Mouse (Mus musculus) CH12.LX (cell line): ENCODE results near the gene Dapk2. TPM values are rescaled to one million over a fixed set of nuclear protein-coding genes. Genes with fewer than 3 reads are reported as not detected.

Experiments
- DNase-seq: peaks from one replicate; pipeline ENCODE4 v3.0.0-alpha.2; 2013; ENCODE audit errors: extremely low read depth
- H3K27ac ChIP-seq: 2 replicates; pipeline ENCODE4 v1.5.1; 2012; ENCODE audit warnings: low read depth, mild to moderate bottlenecking, control low read depth, moderate library complexity; ENCODE audit not compliant: insufficient read depth
- H3K27me3 ChIP-seq: replicated peaks from 2 replicates; pipeline ENCODE3; 2012; ENCODE audit warnings: inconsistent platforms
- H3K36me3 ChIP-seq, 2 experiments: replicated peaks in 1 of 2; 2 replicates each; pipeline versions ENCODE3 to v1.6.1; 2012; ENCODE audit warnings: inconsistent platforms in 1 of 2, low read length in 1 of 2, mild to moderate bottlenecking in 1 of 2, mixed read lengths in 1 of 2, moderate library complexity in 1 of 2; ENCODE audit not compliant: control insufficient read depth in 1 of 2, insufficient read depth in 1 of 2
- H3K4me1 ChIP-seq, 2 experiments: 2 replicates each; pipeline ENCODE4 v1.6.1; 2012; ENCODE audit warnings: inconsistent platforms in 1 of 2, moderate library complexity in 1 of 2; ENCODE audit not compliant: insufficient read depth in 2 of 2, control insufficient read depth in 1 of 2
- H3K4me2 ChIP-seq: 2 replicates; pipeline ENCODE4 v1.6.1; 2012; ENCODE audit warnings: low read depth, mild to moderate bottlenecking, control low read depth; ENCODE audit not compliant: poor library complexity, insufficient read depth, severe bottlenecking
- H3K4me3 ChIP-seq, 3 experiments: fragments of 150-350 bp in 1 of 3; sonication (generic) in 1 of 3; replicated peaks in 1 of 3; 2 replicates each; pipeline versions ENCODE3 to v1.5.1; 2011 to 2012; ENCODE audit warnings: low read depth in 2 of 3, low read length in 2 of 3, mild to moderate bottlenecking in 2 of 3, moderate library complexity in 2 of 3, control low read depth in 1 of 3, improper control_type of control experiment in 1 of 3, inconsistent platforms in 1 of 3, mixed read lengths in 1 of 3; ENCODE audit not compliant: poor library complexity in 1 of 3
- H3K79me2 ChIP-seq: replicated peaks from 2 replicates; pipeline ENCODE4 v1.6.1; 2012; ENCODE audit warnings: mild to moderate bottlenecking, moderate library complexity; ENCODE audit not compliant: control insufficient read depth, poor library complexity, insufficient read depth, severe bottlenecking; ENCODE audit errors: extremely low read depth
- H3K9ac ChIP-seq: 2 replicates; pipeline ENCODE4 v1.6.1; 2012; ENCODE audit warnings: low read depth, mild to moderate bottlenecking, control low read depth, moderate library complexity; ENCODE audit not compliant: insufficient read depth
- H3K9me3 ChIP-seq: replicated peaks from 2 replicates; pipeline ENCODE3; 2012; ENCODE audit warnings: low read length, inconsistent platforms, mixed read lengths
- BHLHE40 ChIP-seq: IDR thresholded peaks from 2 replicates; pipeline ENCODE4 v1.6.1; 2011; ENCODE audit warnings: mild to moderate bottlenecking, low read depth, low read length, improper control_type of control experiment
- CHD1 ChIP-seq: IDR thresholded peaks from 2 replicates; pipeline ENCODE4 v1.6.1; 2012; ENCODE audit warnings: low read depth, low read length, improper control_type of control experiment, inconsistent platforms
- E2F4 ChIP-seq: IDR thresholded peaks from 2 replicates; pipeline ENCODE4 v1.6.1; 2011; ENCODE audit warnings: low read depth, low read length, improper control_type of control experiment; ENCODE audit not compliant: insufficient replicate concordance
- ELF1 ChIP-seq: IDR thresholded peaks from 2 replicates; pipeline ENCODE4 v1.6.1; 2014; ENCODE audit warnings: low read depth, mild to moderate bottlenecking, inconsistent platforms, low read length, improper control_type of control experiment
- EP300 ChIP-seq: IDR thresholded peaks from 2 replicates; pipeline ENCODE4 v1.6.1; 2011; ENCODE audit warnings: low read length, improper control_type of control experiment
- HCFC1 ChIP-seq: IDR thresholded peaks from 2 replicates; pipeline ENCODE4 v1.6.1; 2012; ENCODE audit warnings: low read depth, mild to moderate bottlenecking, inconsistent platforms, low read length, improper control_type of control experiment
- IRF4 ChIP-seq: IDR thresholded peaks from 2 replicates; pipeline ENCODE4 v1.6.1; 2014; ENCODE audit warnings: low read depth, mild to moderate bottlenecking, inconsistent platforms, low read length, improper control_type of control experiment
- JUN ChIP-seq: IDR thresholded peaks from 2 replicates; pipeline ENCODE4 v1.6.1; 2011; ENCODE audit warnings: low read depth, mild to moderate bottlenecking, low read length, improper control_type of control experiment, moderate library complexity; ENCODE audit not compliant: insufficient read depth
- MAFK ChIP-seq: IDR thresholded peaks from 2 replicates; pipeline ENCODE4 v1.6.1; 2011; ENCODE audit warnings: low read length, improper control_type of control experiment; ENCODE audit not compliant: insufficient replicate concordance
- MAX ChIP-seq: IDR thresholded peaks from 2 replicates; pipeline ENCODE4 v1.6.1; 2011; ENCODE audit warnings: low read length, improper control_type of control experiment
- MEF2A ChIP-seq: IDR thresholded peaks from 2 replicates; pipeline ENCODE4 v1.6.1; 2014; ENCODE audit warnings: low read depth, mild to moderate bottlenecking, inconsistent platforms, low read length, improper control_type of control experiment, borderline replicate concordance
- MXI1 ChIP-seq: IDR thresholded peaks from 2 replicates; pipeline ENCODE4 v1.6.1; 2011; ENCODE audit warnings: mild to moderate bottlenecking, low read depth, low read length, improper control_type of control experiment
- MYC ChIP-seq: IDR thresholded peaks from 2 replicates; pipeline ENCODE4 v1.6.1; 2011; ENCODE audit warnings: low read depth, mild to moderate bottlenecking, improper control_type of control experiment, low read length
- NELFE ChIP-seq: IDR thresholded peaks from 2 replicates; pipeline ENCODE4 v1.6.1; 2011; ENCODE audit warnings: low read depth, low read length, improper control_type of control experiment
- POLR2A ChIP-seq: IDR thresholded peaks from 2 replicates; pipeline ENCODE4 v1.6.1; 2011; ENCODE audit warnings: low read depth, mild to moderate bottlenecking, improper control_type of control experiment, low read length
- POLR2AphosphoS2 ChIP-seq: IDR thresholded peaks from 2 replicates; pipeline ENCODE4 v1.6.1; 2011; ENCODE audit warnings: low read depth, low read length, improper control_type of control experiment
- RAD21 ChIP-seq: IDR thresholded peaks from 2 replicates; pipeline ENCODE4 v1.6.1; 2011; ENCODE audit warnings: low read depth, mild to moderate bottlenecking, low read length, improper control_type of control experiment, moderate library complexity
- SIN3A ChIP-seq: IDR thresholded peaks from 2 replicates; pipeline ENCODE4 v1.6.1; 2012; ENCODE audit warnings: low read length, improper control_type of control experiment, inconsistent platforms
- TBP ChIP-seq: conservative IDR thresholded peaks from 2 replicates; pipeline ENCODE4 v1.6.1; 2011; ENCODE audit warnings: low read depth, low read length, improper control_type of control experiment
- USF1 ChIP-seq: IDR thresholded peaks from 2 replicates; pipeline ENCODE4 v1.6.1; 2014; ENCODE audit warnings: low read depth, mild to moderate bottlenecking, inconsistent platforms, low read length, improper control_type of control experiment
- ZC3H11A ChIP-seq: IDR thresholded peaks from 2 replicates; pipeline ENCODE4 v1.6.1; 2012; ENCODE audit warnings: low read depth, mild to moderate bottlenecking, inconsistent platforms, low read length, improper control_type of control experiment
- ZKSCAN1 ChIP-seq: IDR thresholded peaks from 2 replicates; pipeline ENCODE4 v1.6.1; 2012; ENCODE audit warnings: low read depth, inconsistent platforms, low read length, improper control_type of control experiment, borderline replicate concordance
- ZNF384 ChIP-seq: IDR thresholded peaks from 2 replicates; pipeline ENCODE4 v1.6.1; 2012; ENCODE audit warnings: low read depth, low read length, improper control_type of control experiment, inconsistent platforms
- dilution Hi-C: fragments of 300-500 bp; cut with MboI; formaldehyde crosslinking; loops from 2 replicates; pipeline ENCODE4 v1.14.3; 2020; ENCODE audit warnings: low sequenced_read_pairs; ENCODE audit not compliant: extremely low pct_unique_long_range_greater_than_20kb, extremely low pct_ligation_motif_present
- in situ Hi-C: fragments of 300-500 bp; cut with MboI; formaldehyde crosslinking; loops from 3 replicates; pipeline ENCODE4 v1.14.3; 2019; ENCODE audit warnings: low sequenced_read_pairs, low pct_ligation_motif_present, low pct_unique_long_range_greater_than_20kb, mixed read lengths
- polyA plus RNA-seq: library from polyadenylated mRNA; unstranded; fragments of >175 nt; gene quantifications from 2 replicates; pipeline ENCODE4 v1.2.1, GENCODE M21; 2012; ENCODE audit warnings: low read depth; ENCODE audit not compliant: insufficient read length
- total RNA-seq, 2 experiments: library from RNA; depleted of rRNA; stranded (reverse); fragments of 300-350 nt in 1 of 2; fragments of >200 nt in 1 of 2; gene quantifications; 2 replicates each; pipeline ENCODE4 v1.2.3; 2012 to 2014

Gene Dapk2
- total and polyA plus RNA-seq, 3 experiments, result 25.2 to 60.3 (median 39.0) TPM

GRCm38 (mm10) chr9:66174985-66175384 lies 17.0 kb downstream of the Dapk2 start:
- in situ Hi-C loops (loop anchor here (25.0 kb wide), 1 partner anchor 237 kb away; no protein-coding TSS in a partner anchor), dilution Hi-C loops (no loop called here)
- peaks cover 15 to 83% of the 10 kb centered on the region in 2 experiments for H3K36me3 ChIP-seq
- no peaks in the 10 kb centered on the region for H3K9me3 ChIP-seq
- no peaks in the 10 kb centered on the region for H3K27me3 ChIP-seq
- no peak for TF ChIP-seq NELFE
- no peak overlapping the region for H3K9ac ChIP-seq
- H3K4me1 ChIP-seq, result peaks cover 3 to 30% of the 10 kb centered on the region in 2 experiments; a peak in 3 of 4 replicates
- DNase-seq, result no peak
- no peaks in the 10 kb centered on the region; the same call in none of the 2 replicates for H3K79me2 ChIP-seq
- H3K4me2 ChIP-seq, result no peak overlapping the region
- no peak overlapping the region for H3K27ac ChIP-seq
- H3K4me3 ChIP-seq, result no peak overlapping the region

DNA sequence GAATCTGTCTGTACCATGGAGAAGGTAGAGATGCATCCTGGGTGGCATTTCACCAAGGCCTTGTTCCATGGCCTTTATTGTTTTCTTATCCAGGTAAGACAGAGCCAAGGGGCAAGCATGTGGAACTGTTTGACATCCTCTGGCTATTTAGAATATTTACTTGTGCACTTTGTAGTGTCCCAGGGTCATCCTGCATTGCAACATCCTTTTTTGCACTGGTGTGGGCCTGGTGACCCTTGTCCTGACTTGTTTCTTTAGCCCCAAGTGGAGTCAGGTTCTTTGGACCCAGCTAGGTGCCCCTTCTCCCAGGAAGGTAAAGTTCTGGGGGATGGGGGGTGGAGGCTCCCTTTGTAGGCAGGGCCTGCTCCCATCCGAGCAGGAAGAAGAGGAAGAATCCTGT lies 20.0 kb downstream of the Dapk2 start:
- Histone ChIP-seq H3K36me3 (peaks cover 15 to 70% of the 10 kb centered on the region in 2 experiments), H3K27me3 (no peaks in the 10 kb centered on the region), H3K4me2 (no peak overlapping the region), H3K9ac (no peak overlapping the region), H3K27ac (no peak overlapping the region), H3K4me1 (peaks cover 4 to 45% of the 10 kb centered on the region in 2 experiments; a peak in 3 of 4 replicates), H3K4me3 (no peak overlapping the region), H3K9me3 (no peaks in the 10 kb centered on the region), H3K79me2 (no peaks in the 10 kb centered on the region; the same call in none of the 2 replicates)
- dilution Hi-C loops (no loop called here), in situ Hi-C loops (no loop called here)
- TF ChIP-seq POLR2A (no peak), POLR2AphosphoS2 (no peak), ZKSCAN1 (no peak), SIN3A (no peak), MAX (no peak), TBP (no peak), ZNF384 (no peak), E2F4 (no peak)
- DNase-seq, result no peak

DNA sequence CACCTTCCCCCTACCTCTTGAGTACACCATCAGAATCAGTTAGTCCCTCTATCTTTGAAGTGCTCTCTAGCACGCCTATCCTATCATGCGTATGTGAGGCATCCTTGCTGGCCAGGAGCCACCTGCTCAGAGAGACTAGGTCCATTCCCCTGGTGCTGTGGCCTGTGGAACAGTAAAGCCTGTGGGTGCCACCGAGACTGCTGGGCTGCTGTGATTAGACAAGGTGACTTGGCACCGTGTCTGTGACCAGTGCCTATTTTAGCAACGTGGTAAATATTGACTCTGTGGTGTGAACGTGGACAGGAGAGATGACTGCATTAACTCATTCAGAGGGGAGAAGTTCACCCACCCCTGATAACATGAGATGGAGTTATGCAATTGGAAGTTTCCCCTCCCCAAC lies 21.8 kb downstream of the Dapk2 start:
- Histone ChIP-seq H3K4me2 (no peak overlapping the region), H3K27ac (no peak overlapping the region), H3K27me3 (no peaks in the 10 kb centered on the region), H3K4me1 (peaks cover 9 to 56% of the 10 kb centered on the region in 2 experiments), H3K9ac (no peak overlapping the region), H3K9me3 (no peaks in the 10 kb centered on the region), H3K36me3 (peaks cover 12 to 59% of the 10 kb centered on the region in 2 experiments), H3K4me3 (no peak overlapping the region), H3K79me2 (no peaks in the 10 kb centered on the region; the same call in none of the 2 replicates)
- in situ Hi-C loops, result no loop called here
- DNase-seq, result no peak
- dilution Hi-C loops, result no loop called here
- TF ChIP-seq MEF2A (no peak), NELFE (no peak), MAFK (no peak), ELF1 (no peak), MYC (no peak), MXI1 (no peak), JUN (no peak), EP300 (no peak), TBP (no peak), BHLHE40 (no peak), ZC3H11A (no peak), MAX (no peak), USF1 (no peak), ZKSCAN1 (no peak), RAD21 (no peak), HCFC1 (no peak), IRF4 (no peak), CHD1 (no peak)
